Mouse (Mus musculus): ENCODE measurements around the gene Klhl33. TPM values are rescaled to one million over a fixed set of nuclear protein-coding genes. Genes with fewer than 3 reads are reported as not detected.

Gene Klhl33
- polyA plus RNA-seq, 1 experiment from 2014 or later: 2.8 TPM

GRCm38 (mm10) chr14:50892541-50893459, 4.5 kb downstream of the Klhl33 start:
- no peak for ATAC-seq
- peaks cover 12% of the 10 kb centered on the region for H3K4me1 ChIP-seq (ENCODE audit: control insufficient read depth, insufficient read depth, low read length)
- H3K9ac ChIP-seq (ENCODE audit: low read depth, low read length): no peak overlapping the region
- no peaks in the 10 kb centered on the region for H3K9me3 ChIP-seq (replicated peaks; ENCODE audit: control insufficient read depth, low read length, poor library complexity, severe bottlenecking)
- no peak overlapping the region for H3K27ac ChIP-seq (ENCODE audit: low read length)
- H3K4me3 ChIP-seq (ENCODE audit: low read depth, low read length): no peak overlapping the region
- H3K4me2 ChIP-seq (ENCODE audit: low read length): no peak overlapping the region
- H3K36me3 ChIP-seq (ENCODE audit: control insufficient read depth, insufficient read depth, low read length): no peaks in the 10 kb centered on the region
- no peaks in the 10 kb centered on the region; the same call in 1 of the 2 replicates for H3K27me3 ChIP-seq (ENCODE audit: control insufficient read depth, insufficient read depth, low read depth, low read length)
- WGBS: 88% methylated on average over 22 of the region's 22 CpGs

GRCm38 (mm10) chr14:50892091-50892490, 5.2 kb downstream of the Klhl33 start:
- H3K9me3 ChIP-seq (replicated peaks; ENCODE audit: control insufficient read depth, low read length, poor library complexity, severe bottlenecking): no peaks in the 10 kb centered on the region
- WGBS: 92% methylated on average over 7 of the region's 7 CpGs
- H3K4me1 ChIP-seq (ENCODE audit: control insufficient read depth, insufficient read depth, low read length): peaks cover 9% of the 10 kb centered on the region
- no peak overlapping the region for H3K4me3 ChIP-seq (ENCODE audit: low read depth, low read length)
- no peaks in the 10 kb centered on the region; the same call in 1 of the 2 replicates for H3K27me3 ChIP-seq (ENCODE audit: control insufficient read depth, insufficient read depth, low read depth, low read length)
- H3K4me2 ChIP-seq (ENCODE audit: low read length): no peak overlapping the region
- H3K36me3 ChIP-seq (ENCODE audit: control insufficient read depth, insufficient read depth, low read length): no peaks in the 10 kb centered on the region
- no peak overlapping the region for H3K27ac ChIP-seq (ENCODE audit: low read length)
- ATAC-seq: no peak
- H3K9ac ChIP-seq (ENCODE audit: low read depth, low read length): no peak overlapping the region

- ATAC-seq: no peak
- Histone ChIP-seq H3K36me3 (ENCODE audit: control insufficient read depth, insufficient read depth, low read length) (no peaks in the 10 kb centered on the region), H3K4me3 (ENCODE audit: low read depth, low read length) (no peak overlapping the region), H3K9me3 (replicated peaks; ENCODE audit: control insufficient read depth, low read length, poor library complexity, severe bottlenecking) (no peaks in the 10 kb centered on the region), H3K9ac (ENCODE audit: low read depth, low read length) (no peak overlapping the region), H3K27me3 (ENCODE audit: control insufficient read depth, insufficient read depth, low read depth, low read length) (no peaks in the 10 kb centered on the region), H3K4me2 (ENCODE audit: low read length) (no peak overlapping the region), H3K4me1 (ENCODE audit: control insufficient read depth, insufficient read depth, low read length) (peaks cover 7% of the 10 kb centered on the region), H3K27ac (ENCODE audit: low read length) (no peak overlapping the region)
- WGBS: 92% methylated on average over 8 of the region's 8 CpGs
Observed at GRCm38 (mm10) chr14:50891621-50892020, 5.7 kb downstream of the Klhl33 start.

DNA sequence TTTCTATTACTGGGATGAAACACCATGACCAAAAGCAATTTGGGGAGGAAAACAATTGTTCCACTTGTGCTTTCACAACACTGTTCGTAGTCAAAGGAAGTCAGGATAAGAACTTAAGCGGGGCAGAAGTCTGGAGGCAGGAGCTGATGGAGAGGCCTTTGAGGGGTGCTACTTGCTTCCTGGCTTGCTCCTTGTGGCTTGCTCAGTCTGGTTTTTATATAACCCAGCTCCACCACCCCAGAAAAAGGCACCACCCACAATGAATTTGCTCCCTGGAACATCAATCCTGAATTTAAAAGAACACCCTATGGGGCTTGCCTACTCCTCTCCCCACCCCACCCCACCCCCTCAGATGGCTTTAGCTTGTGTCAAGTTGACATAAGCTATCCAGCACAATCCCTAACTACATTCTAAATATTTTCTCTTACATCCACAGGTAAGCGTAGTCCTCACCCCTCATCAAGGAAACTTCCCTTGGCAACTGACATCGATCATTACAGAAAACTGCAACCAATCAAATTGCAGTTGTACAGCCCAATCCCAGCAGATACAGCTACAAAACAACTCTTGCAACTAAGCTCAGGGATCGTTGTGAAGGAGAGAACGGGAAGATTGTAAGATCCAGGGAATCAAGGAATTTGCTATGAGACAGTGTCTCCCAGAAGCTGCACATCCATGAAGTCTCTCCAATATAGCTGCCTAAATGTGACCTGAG, 20.9 kb downstream of the Klhl33 start:
- no peaks in the 10 kb centered on the region for H3K27me3 ChIP-seq (ENCODE audit: control insufficient read depth, insufficient read depth, low read depth, low read length)
- H3K4me3 ChIP-seq (ENCODE audit: low read depth, low read length): no peak overlapping the region
- 83% methylated on average over 6 of the region's 6 CpGs for WGBS

GRCm38 (mm10) chr14:50875591-50876230, 21.6 kb downstream of the Klhl33 start:
- H3K4me2 ChIP-seq (ENCODE audit: low read length): no peak overlapping the region
- H3K9ac ChIP-seq (ENCODE audit: low read depth, low read length): no peak overlapping the region
- H3K27ac ChIP-seq (ENCODE audit: low read length): no peak overlapping the region
- WGBS: 83% methylated on average over 6 of the region's 6 CpGs
- H3K9me3 ChIP-seq (replicated peaks; ENCODE audit: control insufficient read depth, low read length, poor library complexity, severe bottlenecking): no peaks in the 10 kb centered on the region
- H3K27me3 ChIP-seq (ENCODE audit: control insufficient read depth, insufficient read depth, low read depth, low read length): no peaks in the 10 kb centered on the region
- no peaks in the 10 kb centered on the region for H3K36me3 ChIP-seq (ENCODE audit: control insufficient read depth, insufficient read depth, low read length)
- H3K4me1 ChIP-seq (ENCODE audit: control insufficient read depth, insufficient read depth, low read length): peaks cover 4% of the 10 kb centered on the region
- ATAC-seq: no peak
- no peak overlapping the region for H3K4me3 ChIP-seq (ENCODE audit: low read depth, low read length)

More for the DNA sequence above, 20.9 kb downstream of the Klhl33 start:
- Histone ChIP-seq H3K4me1 (ENCODE audit: control insufficient read depth, insufficient read depth, low read length) (no peaks in the 10 kb centered on the region), H3K27ac (ENCODE audit: low read length) (no peak overlapping the region), H3K36me3 (ENCODE audit: control insufficient read depth, insufficient read depth, low read length) (no peaks in the 10 kb centered on the region), H3K9me3 (replicated peaks; ENCODE audit: control insufficient read depth, low read length, poor library complexity, severe bottlenecking) (no peaks in the 10 kb centered on the region), H3K4me2 (ENCODE audit: low read length) (no peak overlapping the region), H3K9ac (ENCODE audit: low read depth, low read length) (no peak overlapping the region)
- ATAC-seq: no peak

DNA sequence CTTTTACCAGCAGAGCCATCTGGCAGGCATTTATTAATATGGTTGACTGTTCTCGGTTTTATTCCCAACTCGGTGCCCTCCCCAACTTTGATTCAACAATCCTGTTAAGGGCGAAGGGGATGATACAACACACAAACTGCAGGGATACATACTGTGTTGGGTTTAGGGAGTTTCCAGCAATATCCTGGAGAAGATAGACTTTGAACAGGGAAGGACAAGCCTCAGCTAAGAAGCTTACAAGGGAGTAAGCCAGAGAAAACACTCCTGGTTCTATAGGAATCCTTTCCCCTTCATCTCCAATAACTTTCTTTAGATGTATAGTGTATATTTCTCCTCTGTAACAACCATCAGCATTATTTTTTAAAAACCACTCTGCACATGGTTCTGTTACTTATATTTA, 22.1 kb downstream of the Klhl33 start:
- H3K9me3 ChIP-seq (replicated peaks; ENCODE audit: control insufficient read depth, low read length, poor library complexity, severe bottlenecking): no peaks in the 10 kb centered on the region
- no peak overlapping the region for H3K4me2 ChIP-seq (ENCODE audit: low read length)
- H3K4me1 ChIP-seq (ENCODE audit: control insufficient read depth, insufficient read depth, low read length): peaks cover 4% of the 10 kb centered on the region
- 94% methylated on average over 3 of the region's 3 CpGs for WGBS
- H3K27ac ChIP-seq (ENCODE audit: low read length): no peak overlapping the region
- no peak overlapping the region for H3K4me3 ChIP-seq (ENCODE audit: low read depth, low read length)
- no peak overlapping the region for H3K9ac ChIP-seq (ENCODE audit: low read depth, low read length)
- ATAC-seq: no peak
- no peaks in the 10 kb centered on the region for H3K27me3 ChIP-seq (ENCODE audit: control insufficient read depth, insufficient read depth, low read depth, low read length)
- H3K36me3 ChIP-seq (ENCODE audit: control insufficient read depth, insufficient read depth, low read length): no peaks in the 10 kb centered on the region

DNA sequence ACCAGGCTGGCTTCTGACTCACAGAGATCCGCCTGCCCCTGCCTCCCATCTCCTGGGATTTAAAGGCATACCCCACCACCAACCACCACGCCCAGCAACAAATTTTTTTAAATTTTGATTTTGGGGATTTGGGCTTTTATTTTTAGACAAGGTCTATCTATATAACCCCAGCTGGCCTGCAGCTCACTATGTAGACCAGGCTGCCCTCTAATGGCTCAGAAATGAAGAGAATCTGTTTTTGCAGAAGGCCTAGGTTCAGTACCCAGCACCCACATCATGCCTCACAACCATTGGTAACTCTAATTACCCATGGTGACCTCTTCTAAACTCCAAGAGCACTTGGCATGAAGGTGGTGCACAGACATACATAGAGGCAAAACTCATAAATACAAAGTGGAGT, 26.0 kb downstream of the Klhl33 start:
- no peak for ATAC-seq
- Histone ChIP-seq H3K9ac (ENCODE audit: low read depth, low read length) (no peak overlapping the region), H3K4me2 (ENCODE audit: low read length) (peak overlapping the region; percentile 67), H3K36me3 (ENCODE audit: control insufficient read depth, insufficient read depth, low read length) (no peaks in the 10 kb centered on the region), H3K27me3 (ENCODE audit: control insufficient read depth, insufficient read depth, low read depth, low read length) (no peaks in the 10 kb centered on the region), H3K9me3 (replicated peaks; ENCODE audit: control insufficient read depth, low read length, poor library complexity, severe bottlenecking) (no peaks in the 10 kb centered on the region), H3K27ac (ENCODE audit: low read length) (no peak overlapping the region), H3K4me1 (ENCODE audit: control insufficient read depth, insufficient read depth, low read length) (peaks cover 4% of the 10 kb centered on the region), H3K4me3 (ENCODE audit: low read depth, low read length) (peak overlapping the region; percentile 50; the same call in 1 of the 2 replicates)
- 98% methylated on average over 2 of the region's 2 CpGs for WGBS

DNA sequence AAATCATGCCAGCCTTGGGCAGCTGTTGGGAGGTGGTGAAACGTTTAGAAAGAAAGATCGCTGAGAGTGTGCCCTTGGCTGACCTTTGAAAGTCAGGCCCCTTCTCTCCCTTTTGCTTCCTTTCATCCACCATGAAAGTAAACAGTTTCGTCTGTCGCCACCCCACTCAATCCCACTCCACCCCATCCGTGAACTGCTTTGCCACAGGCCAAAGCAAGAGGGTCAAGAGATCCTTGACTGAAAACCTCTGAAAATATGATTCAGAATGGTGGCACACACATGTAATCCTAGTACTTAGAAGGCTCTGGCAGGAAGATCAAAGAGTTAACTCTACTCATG, 26.5 kb downstream of the Klhl33 start:
- Histone ChIP-seq H3K36me3 (ENCODE audit: control insufficient read depth, insufficient read depth, low read length) (no peaks in the 10 kb centered on the region), H3K4me1 (ENCODE audit: control insufficient read depth, insufficient read depth, low read length) (peaks cover 4% of the 10 kb centered on the region), H3K4me3 (ENCODE audit: low read depth, low read length) (peak overlapping the region; percentile 50), H3K9me3 (replicated peaks; ENCODE audit: control insufficient read depth, low read length, poor library complexity, severe bottlenecking) (no peaks in the 10 kb centered on the region), H3K27ac (ENCODE audit: low read length) (peak overlapping the region; percentile 5; the same call in 1 of the 2 replicates), H3K27me3 (ENCODE audit: control insufficient read depth, insufficient read depth, low read depth, low read length) (no peaks in the 10 kb centered on the region), H3K4me2 (ENCODE audit: low read length) (peak overlapping the region; percentile 67), H3K9ac (ENCODE audit: low read depth, low read length) (peak overlapping the region; percentile 65)
- 34% methylated on average over 5 of the region's 5 CpGs for WGBS
- no peak; the same call in 1 of the 2 replicates for ATAC-seq

Measured in midbrain, embryonic 16.5 days (tissue).